Mouse (Mus musculus): ENCODE measurements around the gene Foxl2.

GRCm38 (mm10) chr9:98974898-98975297, 19.8 kb downstream of the Foxl2 start:
- TF ChIP-seq CTCF (IDR thresholded peaks at IDR 0.05; ENCODE audit: low read depth) (no peak), EP300 (IDR thresholded peaks at IDR 0.05; ENCODE audit: low read depth) (no peak)

All from liver, embryonic 14.5 days (tissue).